Mouse (Mus musculus) kidney, adult 2 months (tissue): ENCODE data around the gene Ooep.

Experiments used
- CTCF ChIP-seq: fragments of 200-500 bp; conservative IDR thresholded peaks from 2 replicates; pipeline ENCODE4 v1.5.1; 2011; ENCODE audit warnings: low read depth, mild to moderate bottlenecking, control low read depth, low read length, moderate library complexity, mixed read lengths; ENCODE audit not compliant: insufficient read depth, insufficient read length
- POLR2A ChIP-seq: fragments of 200-500 bp; IDR thresholded peaks from one replicate; pipeline ENCODE4 v1.6.1; 2011; ENCODE audit warnings: low read depth, low read length, control low read depth

DNA sequence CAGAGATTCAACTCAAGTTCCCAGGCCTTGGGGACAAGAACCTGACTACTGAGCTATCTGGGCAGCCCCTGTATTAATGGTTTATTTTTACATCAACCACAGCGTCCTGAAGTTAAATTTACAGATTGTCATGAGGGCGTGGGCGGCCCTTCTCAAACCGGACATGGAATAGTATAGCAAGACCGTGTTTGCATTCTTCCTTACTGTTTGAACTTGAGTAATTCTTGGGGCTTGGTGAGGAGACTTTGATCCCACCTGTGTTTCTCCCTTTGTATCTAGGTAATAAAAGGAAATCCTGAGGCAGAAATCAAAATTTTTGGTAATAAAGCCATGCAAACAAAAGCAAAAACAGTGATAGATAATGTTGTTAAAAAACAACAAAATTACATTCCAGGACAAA is 22.0 kb upstream of the Ooep start:
- TF ChIP-seq CTCF (no peak), POLR2A (no peak)
